Mouse (Mus musculus): ENCODE data around the gene Zfp870. TPM values are rescaled to one million over a fixed set of nuclear protein-coding genes. Genes with fewer than 3 reads are reported as not detected.

Zfp870 gene
- 10 to 100 TPM in 1 of 2 experiments, 1 to 10 TPM in 1; 8.9 to 11.1 TPM for total RNA-seq (2021)
- long read RNA-seq, experiment 1, full-length matches to known transcripts, result 3 of 8 reads
- long read RNA-seq, experiment 1, partial matches to known transcripts, result 0 of 8 reads
- long read RNA-seq, experiment 1, other reads (novel, unspliced or antisense), result 5 of 8 reads
- long read RNA-seq, experiment 2, full-length matches to known transcripts, result 11 of 13 reads
- long read RNA-seq, experiment 2, partial matches to known transcripts, result 0 of 13 reads
- long read RNA-seq, experiment 2, other reads (novel, unspliced or antisense), result 2 of 13 reads

- peak; percentile 90 to 96 for DNase-seq (ENCODE audit: low spot score in 2 of 2)
Observed at GRCm38 (mm10) chr17:32891239-32892180, at the start of gene Zfp870. Gene Zfp870 (minus strand): TSS chr17:32891642.

- no peak for DNase-seq (ENCODE audit: low spot score in 2 of 2)
Observed at GRCm38 (mm10) chr17:32939831-32940230, 48.4 kb upstream of the Zfp870 start.

GRCm38 (mm10) chr17:32927803-32928202 is 36.4 kb upstream of the Zfp870 start:
- DNase-seq (ENCODE audit: low spot score in 2 of 2), result no peak

- peak; percentile 51 to 62 for DNase-seq (ENCODE audit: low spot score in 2 of 2)
Observed at GRCm38 (mm10) chr17:32924658-32925312, 33.3 kb upstream of the Zfp870 start.

- DNase-seq (ENCODE audit: low spot score in 2 of 2), result no peak
Observed at GRCm38 (mm10) chr17:32923681-32924080, 32.2 kb upstream of the Zfp870 start.

GRCm38 (mm10) chr17:32919123-32919522 is 27.7 kb upstream of the Zfp870 start:
- no peak for DNase-seq (ENCODE audit: low spot score in 2 of 2)

GRCm38 (mm10) chr17:32917131-32917530 is 25.7 kb upstream of the Zfp870 start, which contains the start of gene Cyp4f14:
Gene Cyp4f14 (minus strand): TSS chr17:32917342.
- peak; percentile 22 to 29 for DNase-seq (ENCODE audit: low spot score in 2 of 2)

- DNase-seq (ENCODE audit: low spot score in 2 of 2), result no peak
Observed at GRCm38 (mm10) chr17:32916075-32916474, 24.6 kb upstream of the Zfp870 start.

- DNase-seq (ENCODE audit: low spot score in 2 of 2), result no peak
Observed at GRCm38 (mm10) chr17:32906172-32906571, 14.7 kb upstream of the Zfp870 start.

GRCm38 (mm10) chr17:32905239-32905638 is 13.8 kb upstream of the Zfp870 start:
- DNase-seq (ENCODE audit: low spot score in 2 of 2), result peak; percentile 14 to 22

GRCm38 (mm10) chr17:32904414-32904813 is 13.0 kb upstream of the Zfp870 start:
- DNase-seq (ENCODE audit: low spot score in 2 of 2), result no peak

- no peak for DNase-seq (ENCODE audit: low spot score in 2 of 2)
Observed at GRCm38 (mm10) chr17:32901751-32902525, 10.5 kb upstream of the Zfp870 start.

- no peak for DNase-seq (ENCODE audit: low spot score in 2 of 2)
Observed at GRCm38 (mm10) chr17:32895421-32895820, 4.0 kb upstream of the Zfp870 start.

GRCm38 (mm10) chr17:32893901-32894300 is 2.5 kb upstream of the Zfp870 start:
- no peak for DNase-seq (ENCODE audit: low spot score in 2 of 2)

- DNase-seq (ENCODE audit: low spot score in 2 of 2), result no peak
Observed at GRCm38 (mm10) chr17:32890852-32891238, 597 bp downstream of the Zfp870 start.

GRCm38 (mm10) chr17:32889611-32890010 is 1.8 kb downstream of the Zfp870 start:
- DNase-seq (ENCODE audit: low spot score in 2 of 2), result no peak

GRCm38 (mm10) chr17:32880320-32881218 is 10.9 kb downstream of the Zfp870 start:
- DNase-seq (ENCODE audit: low spot score in 2 of 2), result no peak

- DNase-seq (ENCODE audit: low spot score in 2 of 2), result no peak
Observed at GRCm38 (mm10) chr17:32878773-32879172, 12.7 kb downstream of the Zfp870 start.

GRCm38 (mm10) chr17:32877471-32878171 is 13.8 kb downstream of the Zfp870 start:
- no peak for DNase-seq (ENCODE audit: low spot score in 2 of 2)
